Mouse (Mus musculus): ENCODE data around the gene Traf3ip2. TPM values are rescaled to one million over a fixed set of nuclear protein-coding genes. Genes with fewer than 3 reads are reported as not detected.

The Traf3ip2 gene
- polyA plus RNA-seq, 1 experiment from 2014 or later, result 5.2 TPM

DNA sequence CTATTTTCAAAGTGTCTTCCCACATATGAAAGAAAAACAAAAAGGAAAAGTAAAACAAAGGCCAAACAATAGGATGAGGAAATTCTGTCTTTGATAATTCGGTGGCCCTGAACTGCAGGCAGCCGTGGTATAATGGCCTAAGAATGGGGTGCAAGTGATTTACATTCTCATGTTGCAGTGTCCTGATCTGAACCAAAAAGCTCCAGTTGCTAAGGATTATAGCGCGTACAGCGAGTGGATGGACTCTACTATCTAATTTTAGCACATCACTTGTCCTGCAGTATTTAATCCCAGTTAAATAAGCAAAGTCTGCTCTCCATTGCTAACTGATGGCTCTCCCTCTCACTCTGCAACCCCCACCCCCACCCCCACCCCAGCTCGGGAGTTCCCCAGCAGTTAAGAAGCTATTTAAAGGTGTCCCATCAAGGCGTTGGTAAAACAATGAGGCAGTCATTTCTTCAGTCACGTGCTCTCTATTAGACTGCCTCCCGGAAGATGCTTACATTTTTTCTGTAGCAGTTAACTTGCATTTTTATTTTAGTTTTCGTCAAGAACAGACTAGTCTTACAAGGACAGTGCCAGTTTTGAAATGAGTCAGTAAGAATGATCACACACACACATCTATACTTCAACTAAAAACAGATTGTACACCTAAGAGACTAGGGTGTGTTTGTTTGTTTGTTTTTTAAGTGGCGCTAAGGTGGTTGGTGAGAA, 78.8 kb downstream of the Traf3ip2 start:
- Histone ChIP-seq H3K27ac (ENCODE audit: low read length) (no peak overlapping the region), H3K4me1 (ENCODE audit: control insufficient read depth, insufficient read depth, low read length) (0 out of 2 replicates have a peak, but pooled peaks cover 2% of the 10 kb centered on the region), H3K27me3 (ENCODE audit: control insufficient read depth, insufficient read depth, low read depth, low read length) (no peaks in the 10 kb centered on the region), H3K9me3 (replicated peaks; ENCODE audit: control insufficient read depth, low read length, poor library complexity, severe bottlenecking) (no peaks in the 10 kb centered on the region), H3K4me2 (ENCODE audit: low read length) (no peak overlapping the region), H3K9ac (ENCODE audit: low read depth, low read length) (no peak overlapping the region), H3K4me3 (ENCODE audit: low read depth, low read length) (no peak overlapping the region), H3K36me3 (ENCODE audit: control insufficient read depth, insufficient read depth, low read length) (no peaks in the 10 kb centered on the region)
- 38% methylated on average over 11 of the region's 11 CpGs for WGBS
- no peak for ATAC-seq

DNA sequence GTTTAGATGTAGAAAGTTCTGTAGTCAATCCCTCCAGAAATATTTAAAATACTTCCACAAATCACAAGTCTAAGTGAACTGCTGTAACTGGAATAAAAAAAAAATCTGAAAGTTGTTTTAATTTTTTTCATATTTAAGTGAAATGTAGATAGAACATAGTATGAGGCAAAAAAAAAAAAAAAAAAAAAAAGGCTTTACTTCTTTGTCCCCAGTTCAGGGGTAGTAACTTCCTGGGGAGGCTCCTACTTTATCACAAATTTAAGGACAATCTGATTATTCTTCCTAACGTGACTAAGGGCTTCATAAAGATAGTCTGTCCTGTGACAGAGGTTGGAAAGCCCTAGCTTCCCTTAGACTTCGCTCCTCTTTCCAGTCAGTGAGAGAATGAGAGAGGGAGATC, 79.4 kb downstream of the Traf3ip2 start:
- Histone ChIP-seq H3K4me2 (ENCODE audit: low read length) (no peak overlapping the region), H3K9me3 (replicated peaks; ENCODE audit: control insufficient read depth, low read length, poor library complexity, severe bottlenecking) (no peaks in the 10 kb centered on the region), H3K27me3 (ENCODE audit: control insufficient read depth, insufficient read depth, low read depth, low read length) (no peaks in the 10 kb centered on the region), H3K36me3 (ENCODE audit: control insufficient read depth, insufficient read depth, low read length) (no peaks in the 10 kb centered on the region), H3K9ac (ENCODE audit: low read depth, low read length) (no peak overlapping the region), H3K27ac (ENCODE audit: low read length) (no peak overlapping the region), H3K4me1 (ENCODE audit: control insufficient read depth, insufficient read depth, low read length) (0 out of 2 replicates have a peak, but pooled peaks cover 2% of the 10 kb centered on the region), H3K4me3 (ENCODE audit: low read depth, low read length) (no peak overlapping the region)
- 71% methylated on average over 2 of the region's 2 CpGs for WGBS
- no peak for ATAC-seq

Other genes with a start within 250 kb of the Traf3ip2 start
- gene Fyn, start 244.1 kb upstream of the Traf3ip2 start, polyA plus RNA-seq (2015; fragmentation: Nextera tagmentation; extraction: Ambion mirVana), result 71.2 and 71.3 TPM in 2 replicates
- gene Rev3l, start 119.2 kb downstream of the Traf3ip2 start, polyA plus RNA-seq (2015; fragmentation: Nextera tagmentation; extraction: Ambion mirVana), result 41.4 and 43.2 TPM in 2 replicates

Measured in midbrain, embryonic 16.5 days (tissue).